Mouse (Mus musculus) NIH3T3 (cell line): ENCODE data around the gene Setx.
A peak's percentile ranks its signal among the peaks of the same experiment; 100 is the strongest.

Source experiments
- DNase-seq: peaks from one replicate; pipeline ENCODE4 v3.0.0-alpha.2; 2012; ENCODE audit warnings: low read depth

Setx gene

GRCm38 (mm10) chr2:29217897-29218296 lies 93.9 kb downstream of the Setx start:
- peak; percentile 15 for DNase-seq

GRCm38 (mm10) chr2:29218831-29219230 lies 94.8 kb downstream of the Setx start:
- DNase-seq, result no peak

- DNase-seq, result peak; percentile 23
These were observed 98.3 kb downstream of the Setx start for GRCm38 (mm10) chr2:29222302-29222701.

DNA sequence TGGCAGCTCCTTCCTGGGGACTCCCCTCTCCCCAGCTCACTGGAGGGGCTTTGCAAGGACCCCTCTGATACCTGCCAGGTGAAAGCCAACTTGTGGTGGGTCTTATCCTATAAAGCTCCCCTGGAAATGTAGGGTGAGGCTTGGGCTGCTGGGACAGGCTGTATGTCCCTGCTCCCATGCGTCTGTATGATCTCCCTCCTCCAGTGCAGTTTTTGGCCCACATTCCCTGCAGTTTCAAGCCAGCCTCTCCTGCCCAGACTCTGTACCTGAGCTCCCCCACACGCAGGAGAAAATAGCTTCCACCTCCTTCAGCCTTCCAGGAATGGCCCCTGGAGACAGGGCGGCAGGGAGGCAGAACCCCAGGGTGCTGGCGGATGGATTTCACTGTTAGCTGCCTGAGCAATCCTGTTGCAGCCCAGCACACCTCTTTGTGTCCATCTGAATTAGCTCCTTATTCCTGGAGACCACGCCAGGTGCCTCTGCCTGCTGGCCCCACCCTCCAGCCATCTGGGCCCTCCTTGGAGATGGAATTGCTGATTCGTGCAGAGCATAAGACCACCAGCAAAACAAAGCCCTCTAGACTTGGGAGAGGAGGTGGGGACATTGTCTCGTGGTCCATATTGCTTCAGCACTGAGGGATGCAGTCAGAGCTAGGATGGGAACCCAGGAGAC lies 99.7 kb downstream of the Setx start:
- no peak for DNase-seq

GRCm38 (mm10) chr2:29226671-29227070 lies 102.7 kb downstream of the Setx start:
- DNase-seq, result no peak

DNA sequence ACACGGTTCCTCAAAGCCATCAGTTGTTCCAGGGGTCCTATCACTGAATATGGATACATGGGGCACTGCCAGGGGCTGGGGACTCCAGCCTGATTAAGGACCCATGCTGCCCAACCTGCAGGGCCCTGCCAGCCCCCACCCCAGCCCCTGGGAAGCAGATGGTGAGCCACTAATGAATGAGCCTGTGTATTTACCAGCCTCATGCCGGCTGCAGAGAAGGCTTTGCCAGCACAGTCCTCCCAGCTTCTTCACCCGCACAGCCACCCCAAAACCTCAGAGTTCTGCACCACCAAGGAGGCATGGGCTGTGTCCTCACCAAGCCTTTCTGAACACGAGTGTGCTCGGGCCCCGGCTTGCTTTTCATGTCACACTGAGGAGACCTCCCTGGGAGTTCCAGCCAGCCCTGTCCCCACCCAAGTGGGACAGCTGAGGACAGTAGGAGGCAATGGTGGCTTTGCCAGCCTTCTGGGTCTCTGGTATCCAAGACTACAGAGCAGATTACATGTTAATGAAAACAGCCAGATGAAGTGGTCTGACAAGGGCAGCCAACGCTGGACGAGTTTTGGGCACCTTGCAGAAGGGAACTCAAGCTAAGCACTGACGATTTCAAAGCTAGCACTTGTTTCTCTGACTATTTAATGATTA lies 106.3 kb downstream of the Setx start:
- no peak for DNase-seq
